Mouse (Mus musculus): ENCODE measurements at regions not wholly inside any gene's neighbourhood (a gene's known extent, or its start where the extent isn't known, plus 50 kb on each side); places are given as distances from the start of the nearest gene placed in this dataset.

DNA sequence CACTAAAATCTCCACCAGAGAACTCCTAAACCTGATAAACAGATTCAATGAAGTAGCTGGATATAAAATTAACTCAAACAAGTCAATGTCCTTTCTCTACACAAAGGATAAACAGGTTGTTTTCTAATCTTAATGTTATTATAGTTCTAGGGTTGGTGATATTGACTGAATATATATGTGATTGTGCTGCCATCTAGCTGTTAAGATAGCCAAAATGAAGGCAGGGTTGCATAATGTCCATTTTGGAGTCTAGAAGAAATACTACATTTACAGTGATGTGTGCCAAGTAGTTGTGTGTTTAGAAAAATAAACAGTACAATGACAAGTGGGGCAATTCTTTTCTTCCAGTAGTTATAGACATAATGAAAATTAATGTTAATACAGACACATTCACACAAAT is 1379.9 kb upstream of the Tacstd2 start:
- in situ Hi-C loops (cut with MboI; ENCODE audit: low pct_ligation_motif_present, low pct_unique_long_range_greater_than_20kb, low sequenced_read_pairs) = loop anchor here (10.0 kb wide), 1 partner anchor 91 kb away; no protein-coding TSS in a partner anchor
- H3K4me1 ChIP-seq (ENCODE audit: control insufficient read depth in 1 of 2, insufficient read depth in 2 of 2) = peaks cover 0 to 15% of the 10 kb centered on the region in 2 experiments; a peak in 1 of 4 replicates
- H3K79me2 ChIP-seq (replicated peaks; ENCODE audit: control insufficient read depth, extremely low read depth, insufficient read depth, poor library complexity, severe bottlenecking) = no peaks in the 10 kb centered on the region
- dilution Hi-C loops (cut with MboI; ENCODE audit: extremely low pct_ligation_motif_present, extremely low pct_unique_long_range_greater_than_20kb, low sequenced_read_pairs) = no loop called here
- peak; percentile 34 for DNase-seq (ENCODE audit: extremely low read depth)
- H3K9me3 ChIP-seq (replicated peaks; ENCODE audit: low read length) = no peaks in the 10 kb centered on the region
- H3K36me3 ChIP-seq (replicated peaks in 1 of 2; ENCODE audit: control insufficient read depth in 1 of 2, insufficient read depth in 1 of 2, low read length in 1 of 2) = no peaks in the 10 kb centered on the region
- H3K27me3 ChIP-seq (replicated peaks) = no peaks in the 10 kb centered on the region
- TF ChIP-seq ETS1 (conservative IDR thresholded peaks at IDR 0.05; ENCODE audit: low read depth, low read length) = no peak
- TF ChIP-seq CTCF (conservative IDR thresholded peaks at IDR 0.05 in 1 of 2, IDR thresholded peaks at IDR 0.05 in 1 of 2; ENCODE audit: low read depth in 2 of 2, low read length in 2 of 2) = peak in 1 of 2 experiments; percentile 70; a peak in 2 of 4 replicates
- TF ChIP-seq MYC (IDR thresholded peaks at IDR 0.05; ENCODE audit: low read depth, low read length) = no peak
- TF ChIP-seq JUN (IDR thresholded peaks at IDR 0.05; ENCODE audit: insufficient read depth, low read depth, low read length) = no peak
- TF ChIP-seq JUND (conservative IDR thresholded peaks at IDR 0.05; ENCODE audit: low read depth, low read length) = no peak
- peak; percentile 75 for TF ChIP-seq SMC3 (IDR thresholded peaks at IDR 0.05; ENCODE audit: low read depth, low read length)
- peak; percentile 14; the same call in 1 of the 2 replicates for TF ChIP-seq ZC3H11A (IDR thresholded peaks at IDR 0.05; ENCODE audit: low read depth, low read length)
- no peak for TF ChIP-seq GABPA (IDR thresholded peaks at IDR 0.05; ENCODE audit: insufficient replicate concordance, low read depth, low read length)
- TF ChIP-seq RCOR1 (conservative IDR thresholded peaks at IDR 0.05; ENCODE audit: low read depth, low read length) = no peak
- no peak for TF ChIP-seq MAZ (IDR thresholded peaks at IDR 0.05; ENCODE audit: low read depth, low read length)
- no peak for TF ChIP-seq UBTF (IDR thresholded peaks at IDR 0.05; ENCODE audit: low read depth, low read length)
- TF ChIP-seq MAFK (IDR thresholded peaks at IDR 0.05; ENCODE audit: insufficient replicate concordance, low read length) = no peak
- TF ChIP-seq E2F4 (IDR thresholded peaks at IDR 0.05; ENCODE audit: insufficient replicate concordance, low read depth, low read length) = no peak
- TF ChIP-seq HCFC1 (IDR thresholded peaks at IDR 0.05; ENCODE audit: low read depth, low read length) = no peak
- TF ChIP-seq PAX5 (IDR thresholded peaks at IDR 0.05; ENCODE audit: low read length) = no peak
- TF ChIP-seq CHD2 (IDR thresholded peaks at IDR 0.05; ENCODE audit: low read length) = no peak
- TF ChIP-seq TBP (conservative IDR thresholded peaks at IDR 0.05; ENCODE audit: low read depth, low read length) = no peak
- peak; percentile 78 for TF ChIP-seq RAD21 (IDR thresholded peaks at IDR 0.05; ENCODE audit: low read depth, low read length)
- no peak for TF ChIP-seq USF1 (IDR thresholded peaks at IDR 0.05; ENCODE audit: low read depth, low read length)
- TF ChIP-seq EP300 (IDR thresholded peaks at IDR 0.05; ENCODE audit: low read length) = no peak
- no peak for TF ChIP-seq POLR2A (IDR thresholded peaks at IDR 0.05; ENCODE audit: low read depth, low read length)
- no peak for TF ChIP-seq ZMIZ1 (IDR thresholded peaks at IDR 0.05; ENCODE audit: low read depth, low read length)
- no peak for TF ChIP-seq BHLHE40 (IDR thresholded peaks at IDR 0.05; ENCODE audit: low read depth, low read length)
- TF ChIP-seq TCF12 (IDR thresholded peaks at IDR 0.05; ENCODE audit: low read depth, low read length) = no peak
- no peak for TF ChIP-seq NRF1 (IDR thresholded peaks at IDR 0.05; ENCODE audit: low read depth, low read length)
- TF ChIP-seq MXI1 (IDR thresholded peaks at IDR 0.05; ENCODE audit: low read depth, low read length) = no peak
- no peak for TF ChIP-seq ELF1 (IDR thresholded peaks at IDR 0.05; ENCODE audit: low read depth, low read length)
- no peak for TF ChIP-seq CHD1 (IDR thresholded peaks at IDR 0.05; ENCODE audit: low read depth, low read length)
- no peak for TF ChIP-seq MAX (IDR thresholded peaks at IDR 0.05; ENCODE audit: low read length)
- TF ChIP-seq ZKSCAN1 (IDR thresholded peaks at IDR 0.05; ENCODE audit: borderline replicate concordance, low read depth, low read length) = no peak
- no peak overlapping the region for H3K27ac ChIP-seq (ENCODE audit: insufficient read depth, low read depth)
- no peak overlapping the region for H3K4me2 ChIP-seq (ENCODE audit: insufficient read depth, low read depth, poor library complexity, severe bottlenecking)
- H3K9ac ChIP-seq (ENCODE audit: insufficient read depth, low read depth) = no peak overlapping the region
- H3K4me3 ChIP-seq (replicated peaks in 1 of 3; ENCODE audit: low read depth in 2 of 3, low read length in 2 of 3, poor library complexity in 1 of 3) = no peak overlapping the region

Data from CH12.LX (cell line).